Mouse (Mus musculus): ENCODE data around the gene Upf3b.

DNA sequence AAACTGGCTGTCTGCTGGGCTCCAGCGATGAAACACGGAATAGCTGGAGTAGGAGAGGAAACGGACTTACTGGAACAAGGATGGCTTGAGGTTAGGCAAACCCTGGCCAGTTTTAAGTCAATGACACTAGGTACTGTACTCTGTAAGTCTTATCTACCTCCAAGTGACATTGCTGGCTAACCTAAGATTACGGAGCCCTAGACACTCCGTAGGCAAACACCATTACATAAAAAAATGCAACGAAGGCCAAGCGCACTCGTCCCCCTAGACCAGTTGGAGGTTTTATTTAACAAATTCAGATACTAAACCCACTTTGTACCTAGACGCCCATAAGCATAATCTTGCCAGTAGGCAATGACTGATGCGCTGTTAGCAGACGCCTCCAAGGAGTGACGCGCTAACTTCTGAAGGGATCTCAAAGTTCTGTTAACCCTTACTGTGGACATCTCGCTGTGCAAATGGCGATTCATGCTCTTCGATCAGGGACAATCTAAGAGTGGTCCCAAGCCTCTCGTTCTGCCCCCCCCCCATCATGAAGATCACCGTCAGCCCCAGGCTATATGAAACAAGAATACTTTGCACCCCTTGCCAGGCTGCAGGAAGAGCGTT, 25.7 kb downstream of the Upf3b start:
- no peak for TF ChIP-seq CTCF (IDR thresholded peaks at IDR 0.05 in 2 of 3, conservative IDR thresholded peaks at IDR 0.05 in 1 of 3; ENCODE audit: control insufficient read depth in 1 of 3, insufficient read depth in 1 of 3, low read depth in 2 of 3, low read length in 3 of 3, poor library complexity in 1 of 3, severe bottlenecking in 1 of 3)
- no peak for TF ChIP-seq ZKSCAN1 (IDR thresholded peaks at IDR 0.05; ENCODE audit: low read depth, low read length)
- no peak for TF ChIP-seq ZC3H11A (IDR thresholded peaks at IDR 0.05; ENCODE audit: low read depth, low read length)
- no peak for TF ChIP-seq TCF12 (IDR thresholded peaks at IDR 0.05; ENCODE audit: low read depth, low read length)
- TF ChIP-seq POLR2AphosphoS2 (IDR thresholded peaks at IDR 0.05; ENCODE audit: low read length), result peak; percentile 63; the same call in 1 of the 2 replicates
- no peak for TF ChIP-seq GABPA (IDR thresholded peaks at IDR 0.05; ENCODE audit: low read depth, low read length)
- TF ChIP-seq MYC (IDR thresholded peaks at IDR 0.05; ENCODE audit: low read depth, low read length), result no peak
- no peak for TF ChIP-seq MAZ (IDR thresholded peaks at IDR 0.05; ENCODE audit: low read depth, low read length)
- TF ChIP-seq USF2 (IDR thresholded peaks at IDR 0.05; ENCODE audit: borderline replicate concordance in 1 of 2, insufficient read depth in 1 of 2, low read depth in 1 of 2, low read length in 2 of 2), result no peak
- no peak for TF ChIP-seq POLR2A (IDR thresholded peaks at IDR 0.05; ENCODE audit: control insufficient read depth in 1 of 2, insufficient read depth in 1 of 2, low read depth in 1 of 2, low read length in 2 of 2, poor library complexity in 1 of 2)
- TF ChIP-seq TAL1 (IDR thresholded peaks at IDR 0.05; ENCODE audit: low read length), result 0 out of 2 replicates have a peak, but pooled peaks have one; percentile 9
- no peak for TF ChIP-seq GATA1 (IDR thresholded peaks at IDR 0.05; ENCODE audit: low read depth, low read length)
- no peak for TF ChIP-seq TBP (IDR thresholded peaks at IDR 0.05; ENCODE audit: low read depth, low read length)
- TF ChIP-seq RAD21 (IDR thresholded peaks at IDR 0.05; ENCODE audit: low read depth, low read length), result no peak
